Mouse (Mus musculus) embryonic stem cell, embryonic (primary cell): Measurements from ENCODE around the gene Cpd.

Experiments used
- CTCF ChIA-PET, 4 experiments: fragments of 300-600 bp in 2 of 4; fragments of 350-600 bp in 2 of 4; sonication (Branson Sonifier 250); formaldehyde crosslinking; loops; one replicate each; lab custom pipeline; 2022; ENCODE audit warnings: inconsistent platforms in 2 of 4; lab: Charles Lee
- POLR2A ChIA-PET, 4 experiments: fragments of 300-600 bp in 2 of 4; fragments of 350-600 bp in 2 of 4; sonication (Branson Sonifier 250); formaldehyde crosslinking; loops; one replicate each; lab custom pipeline; 2022; ENCODE audit warnings: antibody characterized with exemption in 4 of 4, inconsistent platforms in 1 of 4; lab: Charles Lee

The Cpd gene

GRCm38 (mm10) chr11:76752276-76752675 lies 94.5 kb downstream of the Cpd start:
- CTCF ChIA-PET, result interaction anchor here in 2 of 4 experiments (0.6 to 2.1 kb wide), 3 partner anchors 11 to 257 kb away, joined by 3 to 6 read pairs (median 5); partner anchors contain the start of gene Gosr1 (in 1 of the 2)
- POLR2A ChIA-PET, result interaction anchor here in 1 of 4 experiments (0.6 to 5.1 kb wide), 3 partner anchors 10 to 513 kb away, joined by 3 to 23 read pairs (median 8); partner anchors contain the start of gene Gosr1

- ChIA-PET POLR2A (interaction anchor here in 1 of 4 experiments (1.1 to 5.1 kb wide), 4 partner anchors 8 to 98 kb away, joined by 3 to 23 read pairs (median 4); partner anchors contain the start of gene Gosr1), CTCF (no interaction called here)
Measured at GRCm38 (mm10) chr11:76748819-76749218, 98.0 kb downstream of the Cpd start.

GRCm38 (mm10) chr11:76745921-76746320 lies 100.9 kb downstream of the Cpd start:
- ChIA-PET POLR2A (interaction anchor here in 1 of 4 experiments (0.6 kb wide), 1 partner anchor 91 kb away, joined by 3 read pairs; no protein-coding TSS in a partner anchor), CTCF (interaction anchor here in 2 of 4 experiments (0.7 to 2.1 kb wide), 2 partner anchors 7 to 992 kb away, joined by 3 to 9 read pairs; no protein-coding TSS in a partner anchor)

DNA sequence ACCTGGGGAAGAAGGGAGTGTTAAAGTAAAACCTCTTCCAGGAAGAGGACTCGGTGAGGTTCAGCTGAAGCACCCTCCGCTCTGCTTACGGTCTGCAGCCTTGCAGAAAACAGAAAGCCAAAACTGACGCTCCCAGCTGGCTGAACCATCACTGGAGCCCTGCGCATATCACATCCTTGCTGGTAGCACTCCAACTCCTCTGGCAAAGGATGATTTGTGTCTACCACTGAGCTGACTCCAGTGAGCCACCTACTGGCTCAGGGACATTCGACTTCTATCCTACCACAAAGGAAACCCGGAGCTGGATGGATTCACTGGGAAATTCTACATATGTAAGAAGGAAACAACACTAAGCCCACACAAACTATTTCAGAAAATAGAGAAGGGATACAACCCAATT lies 102.3 kb downstream of the Cpd start:
- ChIA-PET POLR2A (interaction anchor here in 2 of 4 experiments (0.7 to 2.0 kb wide), 3 partner anchors 13 to 19 kb away, joined by 3 to 7 read pairs (median 3); partner anchors contain the start of gene Gosr1 (in 1 of the 2)), CTCF (no interaction called here)

DNA sequence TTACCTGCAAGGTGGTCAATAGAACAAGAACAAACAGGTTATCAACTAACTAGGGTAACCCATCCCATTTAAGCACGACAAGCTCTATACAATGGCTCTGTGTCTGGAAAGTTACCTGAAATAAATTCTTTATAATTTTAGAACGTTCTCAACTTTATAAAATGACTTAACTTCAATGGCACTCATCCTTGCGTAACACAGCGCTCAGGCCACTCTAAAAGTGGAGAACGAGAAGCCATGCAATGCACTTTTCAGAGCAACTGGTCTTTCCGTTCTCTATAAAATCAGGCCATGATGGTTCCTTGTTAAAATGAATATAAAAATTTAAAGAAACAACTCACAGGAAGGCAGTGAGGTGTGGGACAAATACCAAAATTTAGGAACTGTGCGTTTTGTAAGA lies 104.3 kb downstream of the Cpd start:
- CTCF ChIA-PET, result interaction anchor here in 1 of 4 experiments (0.6 kb wide), 1 partner anchor 133 kb away, joined by 9 read pairs; no protein-coding TSS in a partner anchor
- POLR2A ChIA-PET, result interaction anchor here in 2 of 4 experiments (0.5 to 1.1 kb wide), 3 partner anchors 8 to 461 kb away, joined by 3 read pairs; no protein-coding TSS in a partner anchor

GRCm38 (mm10) chr11:76739125-76739524 lies 107.7 kb downstream of the Cpd start:
- POLR2A ChIA-PET, result interaction anchor here in 2 of 4 experiments (0.5 to 1.2 kb wide), 8 partner anchors 9 to 1230 kb away, joined by 3 to 5 read pairs (median 4); partner anchors contain the start of genes Gosr1 (in 2 of the 2) and Rph3al (in 1 of the 2)
- CTCF ChIA-PET, result interaction anchor here (0.5 to 2.3 kb wide), 48 partner anchors 8 to 1395 kb away, joined by 3 to 22 read pairs (median 4); partner anchors contain the start of genes Gosr1 (in 2 of the 4), Trarg1 (in 2 of the 4), Abr (in 1 of the 4) and Nxn (in 1 of the 4)

DNA sequence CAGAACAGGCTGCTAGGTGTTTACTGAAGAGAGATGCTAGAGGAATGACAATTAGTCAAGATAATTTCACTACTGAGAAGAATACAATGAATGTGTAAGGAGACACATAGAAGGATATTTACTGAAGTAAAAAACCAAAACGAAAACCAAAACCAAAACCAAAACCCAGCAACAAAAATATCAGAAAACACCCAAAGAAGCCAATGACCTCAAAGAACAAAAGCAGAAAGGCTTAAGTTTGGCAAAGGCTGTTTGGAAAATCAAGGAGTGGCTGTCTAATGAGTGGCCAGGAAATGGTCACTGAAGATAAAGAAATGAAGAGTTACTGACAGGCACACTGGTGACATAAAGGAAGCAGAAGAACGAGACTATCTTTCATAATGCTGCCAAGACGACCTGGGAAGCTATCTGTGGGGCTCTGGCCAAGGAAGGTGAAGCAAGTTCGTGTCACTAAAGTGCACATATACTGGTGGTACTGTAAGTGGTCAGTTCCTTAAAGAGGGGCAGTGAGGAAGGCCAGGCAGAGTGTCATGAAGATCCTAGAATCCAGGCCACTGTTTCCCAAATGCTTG lies 111.0 kb downstream of the Cpd start:
- ChIA-PET CTCF (no interaction called here), POLR2A (no interaction called here)

DNA sequence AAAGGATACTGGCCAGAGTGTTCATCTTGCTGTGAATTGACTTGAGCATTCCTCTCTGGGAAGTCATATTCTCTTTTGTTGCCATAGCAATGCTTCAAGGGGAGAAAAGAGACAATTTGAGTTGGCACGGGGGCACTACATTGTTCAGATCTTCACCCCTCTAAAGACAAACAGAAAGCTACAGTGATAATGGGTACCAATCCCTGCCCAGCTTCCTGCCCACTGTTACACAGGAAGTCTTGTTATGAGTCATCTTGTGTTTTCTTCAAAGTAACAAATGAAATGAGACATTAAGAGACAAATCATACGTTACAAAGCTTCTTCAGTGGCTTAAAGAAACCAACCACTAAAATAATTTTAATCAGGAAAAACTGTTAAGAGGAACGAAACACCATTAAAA lies 112.3 kb downstream of the Cpd start:
- POLR2A ChIA-PET, result interaction anchor here in 1 of 4 experiments (1.1 kb wide), 1 partner anchor 28 kb away, joined by 4 read pairs; no protein-coding TSS in a partner anchor
- CTCF ChIA-PET, result no interaction called here

- ChIA-PET POLR2A (interaction anchor here in 2 of 4 experiments (0.9 to 1.2 kb wide), 3 partner anchors 11 to 33 kb away, joined by 3 read pairs; partner anchors contain the start of gene Gosr1 (in 1 of the 2)), CTCF (interaction anchor here in 2 of 4 experiments (0.9 to 2.6 kb wide), 3 partner anchors 9 to 33 kb away, joined by 3 to 16 read pairs (median 5); partner anchors contain the start of gene Gosr1 (in 1 of the 2))
Measured at GRCm38 (mm10) chr11:76730650-76731049, 116.2 kb downstream of the Cpd start.
